Mouse (Mus musculus) kidney, embryonic 14.5 days (tissue): Measurements from ENCODE around the gene Mcemp1. TPM values are rescaled to one million over a fixed set of nuclear protein-coding genes. Genes with fewer than 3 reads are reported as not detected.

Experiments
- ATAC-seq: fragments of 200-750 bp; cut with Nextera tagmentation; 2 replicates; pipeline ENCODE4 v1.8.0; 2017; ENCODE audit warnings: moderate number of reproducible peaks, mild to moderate bottlenecking, moderate TSS enrichment, moderate library complexity; ENCODE audit not compliant: low FRiP score, low TSS enrichment
- H3K27ac ChIP-seq: fragments of 300-500 bp; sonication (generic); 2 replicates; pipeline ENCODE4 v1.5.1; 2014; ENCODE audit warnings: low read depth, mild to moderate bottlenecking, low read length, moderate library complexity, mixed read lengths
- H3K27me3 ChIP-seq: fragments of 300-500 bp; sonication (generic); 2 replicates; pipeline ENCODE4 v1.6.1; 2014; ENCODE audit warnings: mild to moderate bottlenecking, low read length; ENCODE audit not compliant: control insufficient read depth, insufficient read depth
- H3K36me3 ChIP-seq: fragments of 300-500 bp; sonication (generic); 2 replicates; pipeline ENCODE4 v1.6.1; 2014; ENCODE audit warnings: low read length, mixed read lengths; ENCODE audit not compliant: control insufficient read depth, insufficient read depth
- H3K4me1 ChIP-seq: fragments of 300-500 bp; sonication (generic); 2 replicates; pipeline ENCODE4 v1.6.1; 2014; ENCODE audit warnings: low read length, mixed read lengths; ENCODE audit not compliant: control insufficient read depth, insufficient read depth
- H3K4me2 ChIP-seq: fragments of 300-500 bp; sonication (generic); replicated peaks from 2 replicates; pipeline ENCODE4 v1.6.1; 2014; ENCODE audit warnings: low read depth, mild to moderate bottlenecking, low read length
- H3K4me3 ChIP-seq: fragments of 300-500 bp; sonication (generic); 2 replicates; pipeline ENCODE4 v1.5.1; 2014; ENCODE audit warnings: mild to moderate bottlenecking, low read length
- H3K9ac ChIP-seq: fragments of 300-500 bp; sonication (generic); 2 replicates; pipeline ENCODE4 v1.6.1; 2014; ENCODE audit warnings: low read depth, mild to moderate bottlenecking, low read length, moderate library complexity
- H3K9me3 ChIP-seq: fragments of 300-500 bp; sonication (generic); 2 replicates; pipeline ENCODE4 v1.6.1; 2016; ENCODE audit warnings: low read length; ENCODE audit not compliant: control insufficient read depth
- WGBS: fragments of 180-500 bp; shearing (Covaris S2); extraction: QIAGEN DNeasy Blood & Tissue Kit; methylation state at CpG from one replicate; pipeline ENCODE4 v1.1.7; 2014; 5-methylcytosine and 5-hydroxymethylcytosine counted together
- polyA plus RNA-seq: library from polyadenylated mRNA; unstranded; fragments of >200 nt; fragmentation: Nextera tagmentation; extraction: Ambion mirVana; gene quantifications from 2 replicates; pipeline ENCODE4 v1.2.1, GENCODE M21; 2014

The Mcemp1 gene
- 0.28 and 0.30 TPM in 2 replicates for polyA plus RNA-seq

DNA sequence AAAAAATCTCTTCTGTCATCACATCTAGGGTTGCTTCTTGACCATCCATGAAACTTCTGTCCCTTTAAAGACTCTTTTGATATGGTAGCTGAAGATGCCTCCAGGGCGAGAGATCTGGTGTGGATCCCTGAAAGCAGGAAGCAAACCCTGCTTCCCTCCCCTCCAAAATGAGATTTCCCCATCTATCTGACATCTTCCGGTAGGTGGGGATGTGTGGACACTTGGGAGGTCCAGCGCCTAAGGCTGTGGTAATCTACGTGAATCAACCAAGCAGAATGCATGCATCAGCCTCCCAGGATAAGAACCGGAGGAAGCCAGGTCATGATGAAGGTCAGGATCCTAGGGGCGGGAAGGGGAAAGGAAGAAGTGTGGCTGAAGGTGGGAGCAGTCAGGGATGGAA lies at the start of gene Mcemp1:
Gene Mcemp1 (plus strand): TSS at position 248 of the 400 bp plus-strand sequence.
- H3K4me1 ChIP-seq: no peaks in the 10 kb centered on the region
- 58% methylated on average over 6 of the region's 6 CpGs for WGBS
- no peaks in the 10 kb centered on the region for H3K27me3 ChIP-seq
- no peak within 1 kb of the TSS for H3K4me3 ChIP-seq
- H3K9ac ChIP-seq: no peak within 1 kb of the TSS
- no peak for ATAC-seq
- no peaks in the 10 kb centered on the region for H3K36me3 ChIP-seq
- no peak within 1 kb of the TSS for H3K27ac ChIP-seq
- no peaks in the 10 kb centered on the region for H3K9me3 ChIP-seq
- no peak within 1 kb of the TSS for H3K4me2 ChIP-seq

DNA sequence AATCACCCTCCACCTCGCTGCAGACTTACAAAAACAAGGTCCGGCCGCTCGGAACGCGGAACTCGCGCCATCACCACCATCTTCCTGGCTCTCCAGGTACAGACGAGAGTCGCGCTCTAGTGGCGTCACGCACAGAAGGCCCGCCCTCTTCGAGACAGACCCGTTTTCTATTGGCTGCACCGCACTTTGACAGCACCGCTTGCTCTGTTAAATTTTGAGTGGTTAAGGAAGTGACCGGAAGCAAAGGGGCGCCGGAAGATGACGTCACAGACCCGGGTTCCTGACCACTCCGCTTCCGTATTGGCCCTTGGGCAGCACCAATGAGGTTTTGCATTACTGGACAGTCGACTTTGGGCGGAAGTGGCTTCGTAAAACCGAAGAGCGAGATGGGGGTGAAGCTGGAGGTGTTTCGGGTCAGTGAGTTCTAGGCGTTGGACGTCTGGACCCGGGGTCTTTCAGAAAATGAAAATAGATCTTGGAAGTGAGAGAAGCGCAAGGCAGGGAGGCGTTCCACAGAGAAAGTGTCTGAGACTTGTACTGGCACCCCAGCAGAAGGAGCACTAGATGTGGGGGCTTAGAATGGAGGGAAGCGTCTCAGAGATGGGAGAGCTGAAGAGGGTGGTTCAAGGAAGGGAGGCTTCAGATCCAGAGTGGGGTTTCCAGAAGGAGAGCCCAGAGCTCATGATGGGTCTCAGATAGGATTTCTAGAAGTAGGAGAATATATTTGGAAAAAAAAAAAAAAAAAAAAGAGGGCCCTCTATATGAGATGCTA lies 44.2 kb upstream of the Mcemp1 start, which contains the start of the genes Xab2 and Pet100:
Gene Xab2 (minus strand): TSS at position 118 of the 772 bp plus-strand sequence.
Gene Pet100 (plus strand): TSS at position 350 of the 772 bp plus-strand sequence.
- H3K9ac ChIP-seq: peak within 1 kb of the TSS; percentile 80
- H3K27ac ChIP-seq: no peak within 1 kb of the TSS
- peak; percentile 99 for ATAC-seq
- H3K4me3 ChIP-seq: peak within 1 kb of the TSS; percentile 90
- H3K9me3 ChIP-seq: no peaks in the 10 kb centered on the region
- H3K36me3 ChIP-seq: peaks cover 22% of the 10 kb centered on the region
- H3K27me3 ChIP-seq: no peaks in the 10 kb centered on the region
- under 1% methylated on average over 37 of the region's 37 CpGs for WGBS
- 0 out of 2 replicates have a peak, but pooled peaks cover 8% of the 10 kb centered on the region for H3K4me1 ChIP-seq
- peak within 1 kb of the TSS; percentile 86 for H3K4me2 ChIP-seq

DNA sequence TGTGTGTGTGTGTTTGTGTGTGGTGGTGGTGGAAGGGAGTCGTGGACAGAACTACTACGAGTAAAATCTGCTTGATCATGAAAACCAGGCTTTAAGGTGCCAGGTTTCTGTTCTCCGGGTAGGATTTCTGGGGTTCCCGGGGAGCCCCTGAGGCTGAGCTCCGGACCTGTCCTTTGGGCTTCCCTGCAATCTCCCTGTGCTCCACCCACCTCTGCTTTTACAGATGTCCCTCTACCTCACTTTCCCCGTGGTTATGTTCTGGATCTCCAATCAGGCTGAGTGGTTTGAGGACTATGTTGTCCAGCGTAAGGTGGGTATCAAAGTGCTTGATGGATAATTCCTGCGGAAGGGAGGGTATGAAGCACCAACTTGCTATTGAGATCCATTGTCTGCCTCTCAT lies 43.4 kb upstream of the Mcemp1 start:
- Histone ChIP-seq H3K9me3 (no peaks in the 10 kb centered on the region), H3K4me1 (0 out of 2 replicates have a peak, but pooled peaks cover 8% of the 10 kb centered on the region), H3K9ac (peak overlapping the region; percentile 73; the same call in 1 of the 2 replicates), H3K27ac (no peak overlapping the region), H3K27me3 (no peaks in the 10 kb centered on the region), H3K4me3 (peak overlapping the region; percentile 90), H3K36me3 (peaks cover 17% of the 10 kb centered on the region; the same call in 1 of the 2 replicates), H3K4me2 (peak overlapping the region; percentile 65)
- 68% methylated on average over 8 of the region's 8 CpGs for WGBS
- ATAC-seq: no peak

DNA sequence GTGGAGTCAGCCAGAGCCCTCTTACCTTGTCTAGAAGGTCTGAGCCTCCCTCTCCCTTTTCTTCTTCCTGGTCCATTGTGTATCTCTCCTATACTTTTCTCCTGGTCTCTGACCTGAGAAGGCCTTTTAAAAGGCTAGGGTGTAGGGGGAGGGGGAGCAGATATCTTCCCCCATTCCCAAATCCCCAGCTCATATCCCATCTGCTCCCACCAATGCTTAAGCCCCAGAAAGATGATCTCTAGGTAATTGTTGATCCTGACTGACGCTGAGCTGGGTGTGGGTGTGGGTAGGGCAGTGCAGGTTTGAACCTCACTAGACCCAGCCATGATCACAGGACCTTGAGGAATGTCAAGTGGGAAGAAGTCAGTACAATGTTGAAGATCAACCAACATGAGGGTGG lies 40.1 kb upstream of the Mcemp1 start, which contains the start of gene Pcp2:
Gene Pcp2 (minus strand): TSS at position 101 of the 400 bp plus-strand sequence.
- H3K27me3 ChIP-seq: no peaks in the 10 kb centered on the region; the same call in 1 of the 2 replicates
- H3K27ac ChIP-seq: no peak within 1 kb of the TSS
- no peaks in the 10 kb centered on the region for H3K9me3 ChIP-seq
- H3K9ac ChIP-seq: no peak within 1 kb of the TSS
- H3K4me3 ChIP-seq: no peak within 1 kb of the TSS
- H3K36me3 ChIP-seq: no peaks in the 10 kb centered on the region
- WGBS: 67% methylated on average over 1 of the region's 1 CpGs
- no peak for ATAC-seq
- no peak within 1 kb of the TSS for H3K4me2 ChIP-seq
- 0 out of 2 replicates have a peak, but pooled peaks cover 5% of the 10 kb centered on the region for H3K4me1 ChIP-seq

- Histone ChIP-seq H3K4me3 (no peak overlapping the region), H3K4me1 (0 out of 2 replicates have a peak, but pooled peaks cover 4% of the 10 kb centered on the region), H3K4me2 (no peak overlapping the region), H3K9ac (no peak overlapping the region), H3K27ac (no peak overlapping the region), H3K9me3 (no peaks in the 10 kb centered on the region), H3K27me3 (no peaks in the 10 kb centered on the region; the same call in 1 of the 2 replicates), H3K36me3 (no peaks in the 10 kb centered on the region)
- 50% methylated on average over 5 of the region's 5 CpGs for WGBS
- no peak for ATAC-seq
Measured at GRCm38 (mm10) chr8:3626971-3627370, 38.6 kb upstream of the Mcemp1 start.

DNA sequence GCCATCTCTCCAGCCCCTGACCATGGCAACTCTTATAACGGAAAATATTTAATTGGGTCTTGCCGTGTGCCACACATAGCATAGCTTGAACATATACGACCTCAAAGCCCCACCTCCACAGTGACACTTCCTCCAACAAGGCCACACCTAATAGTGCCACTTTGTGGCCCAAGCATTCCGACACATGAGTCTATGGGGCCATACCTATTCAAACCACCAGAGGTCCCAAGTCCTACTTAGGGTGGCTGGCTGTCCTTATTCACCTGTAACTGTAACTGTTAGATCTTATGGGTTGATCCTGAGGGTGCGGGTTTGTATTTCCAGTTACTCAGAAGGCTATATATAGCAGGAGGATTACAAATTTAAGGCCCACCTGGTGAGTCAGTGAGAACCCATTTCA lies 37.5 kb upstream of the Mcemp1 start:
- H3K4me1 ChIP-seq: no peaks in the 10 kb centered on the region
- no peak overlapping the region for H3K4me3 ChIP-seq
- no peaks in the 10 kb centered on the region; the same call in 1 of the 2 replicates for H3K27me3 ChIP-seq
- 22% methylated on average over 5 of the region's 5 CpGs for WGBS
- no peak overlapping the region for H3K9ac ChIP-seq
- no peaks in the 10 kb centered on the region for H3K9me3 ChIP-seq
- H3K36me3 ChIP-seq: no peaks in the 10 kb centered on the region
- 0 out of 2 replicates have a peak, but pooled peaks have one; percentile 1 for ATAC-seq
- no peak overlapping the region for H3K4me2 ChIP-seq
- no peak overlapping the region for H3K27ac ChIP-seq

DNA sequence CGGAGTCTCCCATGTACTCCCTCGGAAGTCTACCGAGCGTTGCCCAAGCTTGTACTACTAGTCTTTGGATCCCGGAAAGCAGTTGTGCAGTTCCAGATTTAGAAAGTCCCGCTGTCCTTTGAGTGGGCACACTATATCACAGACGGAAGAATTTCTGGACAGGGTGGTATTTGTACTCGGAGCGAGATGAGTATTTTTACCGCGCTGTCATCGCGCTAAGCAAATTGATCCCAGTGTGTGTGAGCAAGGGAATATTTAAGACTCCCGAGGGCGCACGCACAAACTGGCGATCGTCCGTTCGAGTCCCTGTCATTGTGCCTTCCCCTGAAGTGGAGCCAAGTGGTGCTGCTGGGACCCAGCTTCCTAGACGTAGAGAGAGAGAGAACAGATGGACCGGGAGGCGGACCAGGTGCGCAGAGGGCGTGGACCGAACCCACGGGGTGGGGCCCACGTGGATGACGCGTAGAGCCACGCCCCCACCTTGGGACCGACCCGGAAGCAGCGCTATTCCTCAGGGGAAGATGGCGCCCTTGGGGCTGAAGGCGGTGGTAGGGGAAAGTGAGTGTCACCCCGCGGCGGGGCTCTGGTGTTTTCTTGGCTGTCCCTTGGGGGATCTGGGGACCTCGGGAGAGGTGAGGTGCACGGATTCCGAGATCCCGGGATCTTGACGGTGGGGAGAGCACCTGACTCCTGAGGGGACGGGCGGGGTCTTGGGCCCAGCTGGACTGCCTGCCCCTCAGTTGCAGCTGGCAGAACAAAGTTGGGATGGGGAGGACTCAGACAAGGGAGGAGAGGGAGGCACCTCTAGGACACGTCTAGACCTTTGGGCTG lies 34.7 kb upstream of the Mcemp1 start, which contains the start of gene Stxbp2:
Gene Stxbp2 (plus strand): TSS at position 309 of the 831 bp plus-strand sequence.
- Histone ChIP-seq H3K9ac (peak within 1 kb of the TSS; percentile 60), H3K36me3 (no peaks in the 10 kb centered on the region), H3K4me2 (peak within 1 kb of the TSS; percentile 75), H3K4me1 (no peaks in the 10 kb centered on the region), H3K4me3 (peak within 1 kb of the TSS; percentile 66), H3K27me3 (no peaks in the 10 kb centered on the region; the same call in 1 of the 2 replicates), H3K27ac (no peak within 1 kb of the TSS), H3K9me3 (no peaks in the 10 kb centered on the region)
- peak; percentile 88 for ATAC-seq
- WGBS: 6% methylated on average over 47 of the region's 47 CpGs

- Histone ChIP-seq H3K36me3 (peaks cover 6% of the 10 kb centered on the region), H3K27ac (no peak overlapping the region), H3K27me3 (no peaks in the 10 kb centered on the region; the same call in 1 of the 2 replicates), H3K9me3 (no peaks in the 10 kb centered on the region), H3K4me2 (peak overlapping the region; percentile 75), H3K4me3 (peak overlapping the region; percentile 66), H3K4me1 (no peaks in the 10 kb centered on the region), H3K9ac (peak overlapping the region; percentile 60)
- ATAC-seq: 0 out of 2 replicates have a peak, but pooled peaks have one; percentile 14
- 22% methylated on average over 8 of the region's 8 CpGs for WGBS
Measured at GRCm38 (mm10) chr8:3631478-3631875, 34.1 kb upstream of the Mcemp1 start.
